Mouse (Mus musculus) erythroblast, embryonic 14.5 days (primary cell): Measurements from ENCODE around the gene Tenm4.

Experiments used
- GATA1 ChIP-seq: IDR thresholded peaks from 2 replicates; pipeline ENCODE4 v1.6.1; 2012; ENCODE audit warnings: low read length, inconsistent platforms, mixed read lengths
- TAL1 ChIP-seq: IDR thresholded peaks from 3 replicates; pipeline ENCODE4 v1.6.1; 2012; ENCODE audit warnings: low read length, inconsistent platforms, mixed read lengths

DNA sequence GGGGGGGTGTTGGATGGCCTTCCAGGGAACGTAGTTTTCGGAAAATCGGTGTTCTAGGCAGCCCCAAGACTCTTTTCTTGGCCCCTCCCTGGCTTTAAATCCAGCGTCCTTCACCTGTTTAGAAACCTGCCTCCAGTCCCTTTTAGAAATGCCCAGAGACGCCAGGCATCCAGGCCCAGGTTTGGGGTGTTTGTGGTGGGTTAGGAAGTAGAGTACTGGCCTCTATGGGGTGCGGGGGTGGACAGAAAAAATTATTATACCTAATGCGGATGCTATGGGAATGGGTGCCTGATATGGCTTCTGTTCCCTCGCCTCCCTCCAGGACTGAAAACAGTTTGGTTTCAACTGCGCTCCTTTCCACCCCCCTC, 41.2 kb downstream of the Tenm4 start:
- TF ChIP-seq TAL1, result no peak
- TF ChIP-seq GATA1, result no peak
